Mouse (Mus musculus) embryonic stem cell, embryonic (primary cell): ENCODE results near the gene Plcb1.

ENCODE experiments used
- CTCF ChIA-PET, 4 experiments: fragments of 300-600 bp in 2 of 4; fragments of 350-600 bp in 2 of 4; sonication (Branson Sonifier 250); formaldehyde crosslinking; loops; one replicate each; lab custom pipeline; 2022; ENCODE audit warnings: inconsistent platforms in 2 of 4; lab: Charles Lee
- POLR2A ChIA-PET, 4 experiments: fragments of 300-600 bp in 2 of 4; fragments of 350-600 bp in 2 of 4; sonication (Branson Sonifier 250); formaldehyde crosslinking; loops; one replicate each; lab custom pipeline; 2022; ENCODE audit warnings: antibody characterized with exemption in 4 of 4, inconsistent platforms in 1 of 4; lab: Charles Lee

Plcb1 gene

DNA sequence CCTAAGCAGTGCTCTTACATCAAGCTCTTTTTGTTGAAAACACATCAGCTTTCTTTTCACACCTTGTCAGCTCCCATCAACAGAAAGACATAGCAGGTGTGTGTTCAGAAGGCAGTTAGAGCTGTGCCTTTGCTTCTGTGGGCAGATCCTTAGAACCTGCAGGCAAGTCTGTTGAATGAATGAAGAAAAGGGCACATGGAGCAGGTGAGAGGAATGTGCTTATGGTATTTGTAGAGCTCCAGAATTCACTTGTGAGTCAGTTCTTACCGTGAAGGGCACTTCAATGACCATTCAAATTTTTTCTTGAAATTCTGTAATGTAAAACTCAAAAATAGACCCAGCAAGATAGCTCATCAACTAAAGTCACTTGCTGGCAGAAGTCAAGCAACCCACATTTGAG lies 423.0 kb downstream of the Plcb1 start:
- CTCF ChIA-PET: interaction anchor here in 1 of 4 experiments (0.6 kb wide), 1 partner anchor 179 kb away, joined by 3 read pairs; no protein-coding TSS in a partner anchor
- POLR2A ChIA-PET: interaction anchor here in 1 of 4 experiments (0.6 kb wide), 1 partner anchor 81 kb away, joined by 7 read pairs; no protein-coding TSS in a partner anchor

DNA sequence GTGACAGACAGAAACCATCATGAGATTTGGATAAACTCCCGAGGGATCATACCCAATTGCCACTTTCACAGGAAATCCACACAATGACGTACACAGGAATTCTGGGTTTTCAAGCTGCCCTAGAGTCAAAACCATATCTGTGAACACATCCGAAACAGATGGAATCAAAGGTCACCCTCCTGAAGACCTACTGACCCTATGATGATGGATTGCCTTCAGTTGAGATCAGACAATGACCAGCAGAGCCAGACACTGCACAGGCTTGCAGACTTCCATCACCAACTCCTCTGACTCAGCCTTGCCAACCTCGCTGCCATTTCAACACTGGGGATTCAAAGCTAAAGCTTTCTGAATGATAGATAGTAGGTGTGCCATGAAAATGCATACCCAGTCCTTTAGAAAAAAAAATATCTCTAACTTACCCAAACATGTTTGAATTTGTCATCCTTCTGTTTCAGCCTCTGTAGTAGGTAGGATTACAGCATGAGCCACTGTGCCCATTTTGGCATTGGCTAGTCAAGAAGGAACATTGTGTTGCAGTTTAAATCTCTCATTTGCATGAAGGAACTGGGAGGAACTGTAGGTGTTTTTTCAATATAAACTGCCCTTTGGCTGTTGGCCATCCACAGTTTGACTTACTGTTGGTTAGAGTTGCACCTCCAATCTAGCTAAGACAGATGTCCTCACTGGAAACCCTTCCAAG lies 429.0 kb downstream of the Plcb1 start:
- ChIA-PET CTCF (no interaction called here), POLR2A (no interaction called here)

DNA sequence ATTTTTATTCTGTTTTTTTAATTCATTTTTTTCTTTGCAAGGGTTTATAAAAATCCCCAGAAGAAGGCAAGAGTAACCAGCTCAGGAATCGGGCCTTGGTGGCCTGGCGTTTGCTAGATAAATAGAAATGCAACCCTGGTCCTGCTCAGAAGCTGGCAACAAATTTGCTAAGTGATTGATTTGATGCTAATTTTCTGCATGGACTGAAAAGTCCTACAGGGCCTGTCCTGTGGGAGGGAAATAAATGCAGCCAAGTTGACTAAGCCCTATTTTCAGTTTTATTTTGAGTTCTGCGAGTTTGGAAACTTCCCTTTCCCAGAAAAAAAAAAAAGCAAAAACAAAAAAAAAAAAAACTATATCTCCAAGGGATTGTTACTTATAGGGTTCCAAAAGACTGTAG lies 433.5 kb downstream of the Plcb1 start:
- POLR2A ChIA-PET: no interaction called here
- CTCF ChIA-PET: no interaction called here

DNA sequence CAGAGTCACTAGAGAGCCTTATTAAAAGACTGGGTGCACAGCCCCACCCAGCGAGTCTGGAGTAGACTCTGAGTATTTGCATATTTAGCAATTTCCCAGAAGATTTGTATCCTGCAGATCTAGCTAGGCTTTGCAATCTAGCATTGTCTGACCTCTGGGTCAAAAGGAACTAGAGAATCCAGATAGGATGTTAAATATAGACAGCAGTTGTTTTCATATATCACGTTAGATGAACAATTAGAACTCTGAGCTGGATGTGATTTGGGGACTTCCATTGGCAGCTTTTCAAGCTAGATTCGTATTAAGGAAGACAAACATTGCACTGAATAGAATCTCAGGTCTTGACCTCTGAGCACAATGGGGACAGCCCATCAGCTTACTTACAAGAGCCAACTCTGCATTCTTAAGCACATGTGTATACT lies 439.7 kb downstream of the Plcb1 start:
- ChIA-PET POLR2A (no interaction called here), CTCF (interaction anchor here in 1 of 4 experiments (1.0 kb wide), 1 partner anchor 88 kb away, joined by 7 read pairs; no protein-coding TSS in a partner anchor)

DNA sequence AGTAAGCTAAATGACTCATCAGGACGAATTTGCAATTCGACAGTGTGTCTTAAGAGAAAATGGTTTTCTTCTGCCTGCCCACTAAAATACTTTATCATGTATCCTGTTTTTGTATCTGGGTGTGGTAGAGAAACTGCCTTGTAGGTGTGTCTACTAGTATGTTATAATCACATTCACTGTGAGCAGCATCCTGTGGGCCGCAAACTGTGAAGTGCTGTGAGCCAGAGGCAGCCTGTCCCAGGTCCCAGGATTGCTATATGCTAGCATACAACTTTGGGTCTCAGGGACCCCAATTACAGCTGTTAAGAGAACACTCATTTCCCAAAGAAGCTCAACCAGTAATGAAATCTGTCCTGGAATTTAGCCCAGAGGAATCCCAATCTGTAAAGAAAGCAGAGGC lies 444.4 kb downstream of the Plcb1 start:
- CTCF ChIA-PET: no interaction called here

DNA sequence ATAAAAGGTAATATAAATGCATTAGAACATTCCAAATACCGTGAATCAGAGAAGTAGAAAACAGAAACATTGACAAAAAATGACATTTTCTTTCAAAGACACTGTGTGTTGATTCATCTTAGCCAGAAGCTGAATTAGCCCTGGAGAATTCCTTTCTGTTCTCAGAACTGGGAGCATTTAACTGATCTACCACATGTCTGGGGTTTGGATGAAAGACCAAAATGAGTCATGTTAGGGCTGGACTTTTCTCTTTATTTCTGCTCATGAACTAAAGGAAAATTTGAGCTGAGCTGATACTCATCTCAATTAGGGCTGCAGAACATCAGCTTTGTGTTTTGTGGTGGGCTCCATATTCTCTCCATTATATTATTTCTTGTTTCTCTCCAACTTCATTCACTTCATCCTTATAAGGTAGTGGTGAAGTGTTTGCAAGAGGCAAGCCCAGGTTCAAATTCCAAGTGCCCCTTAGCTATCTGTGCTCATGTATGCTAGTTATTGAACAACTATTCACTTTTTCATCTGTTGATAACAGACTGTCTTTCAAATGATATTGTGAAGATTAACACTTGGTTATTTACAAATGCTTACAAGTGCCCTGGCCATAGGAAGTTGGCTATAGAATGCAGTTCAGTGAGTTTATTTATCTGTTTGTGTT lies 456.9 kb downstream of the Plcb1 start:
- ChIA-PET CTCF (no interaction called here), POLR2A (no interaction called here)

More for the DNA sequence above, 444.4 kb downstream of the Plcb1 start:
- POLR2A ChIA-PET: no interaction called here

DNA sequence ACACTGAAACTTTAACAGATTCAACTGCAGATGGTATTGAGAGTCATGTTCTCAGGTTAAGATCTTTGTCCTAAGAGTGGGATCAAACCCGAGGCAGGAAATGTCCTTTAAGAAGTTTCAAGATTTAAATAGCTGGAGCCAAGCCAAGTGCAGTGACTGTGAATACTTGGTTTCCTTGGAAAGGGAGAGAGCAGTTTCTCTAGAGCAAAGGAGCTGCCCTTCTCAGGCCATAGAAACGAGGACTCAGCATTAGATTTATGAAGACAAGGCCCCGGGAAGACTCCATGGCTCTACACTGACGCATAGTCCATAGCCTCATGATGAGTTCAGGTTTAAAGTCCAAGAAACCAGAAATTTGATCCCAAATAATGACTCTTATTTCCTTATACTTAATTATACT lies 457.9 kb downstream of the Plcb1 start:
- CTCF ChIA-PET: no interaction called here
- POLR2A ChIA-PET: no interaction called here

DNA sequence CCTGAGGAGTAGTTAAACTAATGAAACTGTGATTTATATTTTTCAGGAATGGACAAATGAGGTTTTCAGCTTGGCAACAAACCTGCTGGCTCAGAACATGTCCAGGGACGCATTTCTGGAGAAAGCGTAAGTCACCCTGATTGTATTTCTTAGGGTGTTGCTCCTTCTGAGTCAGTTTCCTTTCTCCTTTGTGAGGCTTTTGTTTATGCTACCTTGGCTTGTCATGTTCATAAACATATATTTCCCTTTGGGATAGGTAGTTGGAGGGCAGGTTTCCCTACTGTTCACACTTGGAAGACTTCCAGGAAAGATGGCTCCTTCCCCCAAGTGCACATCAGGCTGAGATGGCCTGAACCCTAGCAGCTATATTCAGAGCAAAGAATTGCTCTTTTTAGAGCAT lies 464.1 kb downstream of the Plcb1 start:
- ChIA-PET POLR2A (no interaction called here), CTCF (no interaction called here)

DNA sequence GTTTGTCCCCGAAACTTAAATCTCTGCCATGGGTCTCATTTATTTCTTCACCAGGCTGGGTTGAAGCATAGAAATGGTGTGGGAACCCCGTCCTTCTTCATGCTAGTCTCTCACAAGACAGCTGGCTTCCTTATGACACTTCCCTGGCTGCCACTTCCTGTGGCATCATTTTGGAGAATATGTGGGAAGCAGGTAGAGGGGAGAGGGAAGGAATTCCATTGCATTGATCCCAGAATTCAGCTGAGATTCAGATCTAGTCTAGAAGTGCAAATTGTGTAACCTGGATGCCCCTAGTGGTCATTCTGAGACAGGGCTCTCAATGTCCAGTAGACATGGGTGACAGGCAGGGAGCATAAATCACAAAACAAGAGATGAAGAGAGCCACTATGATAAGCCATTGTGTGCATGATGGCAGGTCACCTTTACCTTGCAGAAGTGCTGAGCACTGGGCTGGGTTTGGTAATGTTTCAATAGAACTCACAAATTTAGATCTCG lies 466.0 kb downstream of the Plcb1 start:
- ChIA-PET CTCF (interaction anchor here in 2 of 4 experiments (1.2 to 1.4 kb wide), 2 partner anchors 72 to 466 kb away, joined by 4 to 6 read pairs; partner anchors contain the start of gene Plcb1 (in 1 of the 2)), POLR2A (no interaction called here)

DNA sequence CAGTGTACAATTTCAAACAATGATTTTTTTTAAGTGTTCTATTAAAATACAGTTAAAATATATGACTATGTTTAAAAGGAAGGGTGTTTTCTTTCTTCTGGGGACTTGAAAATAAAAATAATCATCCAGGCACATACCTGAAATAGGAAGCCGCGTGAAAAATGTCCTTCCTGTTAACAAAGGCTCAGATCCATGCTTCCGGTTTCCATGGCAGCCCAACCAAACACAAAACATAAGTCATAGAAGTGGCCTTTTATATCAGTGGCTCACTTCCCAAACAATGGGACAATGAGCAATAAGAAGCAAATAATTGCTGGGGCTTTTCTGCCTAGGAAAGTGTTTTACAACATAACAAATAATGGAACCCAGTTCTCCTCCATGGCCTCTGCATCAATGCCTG lies 473.3 kb downstream of the Plcb1 start:
- POLR2A ChIA-PET: no interaction called here
- CTCF ChIA-PET: interaction anchor here in 1 of 4 experiments (0.6 kb wide), 1 partner anchor 278 kb away, joined by 11 read pairs; no protein-coding TSS in a partner anchor

DNA sequence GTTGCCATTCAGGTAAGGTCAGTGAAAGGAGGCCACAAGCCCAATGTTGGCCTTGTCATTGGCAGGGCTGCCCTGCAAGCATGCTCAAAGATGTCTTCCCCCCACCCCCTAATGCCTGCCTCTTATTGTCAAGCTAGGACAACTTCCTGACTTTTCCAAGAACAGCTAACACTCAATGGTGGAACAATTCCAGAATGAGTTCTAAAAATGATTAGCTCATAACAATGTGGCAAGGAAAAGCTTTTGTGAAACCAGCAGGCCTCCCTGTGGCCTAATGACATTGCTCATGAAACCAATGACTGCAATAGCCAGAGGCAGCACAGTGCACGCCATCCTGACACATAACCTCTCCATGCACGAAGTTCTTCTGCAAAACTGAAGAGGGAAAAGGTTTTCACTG lies 478.1 kb downstream of the Plcb1 start:
- CTCF ChIA-PET: interaction anchor here in 1 of 4 experiments (0.7 kb wide), 1 partner anchor 244 kb away, joined by 3 read pairs; no protein-coding TSS in a partner anchor

DNA sequence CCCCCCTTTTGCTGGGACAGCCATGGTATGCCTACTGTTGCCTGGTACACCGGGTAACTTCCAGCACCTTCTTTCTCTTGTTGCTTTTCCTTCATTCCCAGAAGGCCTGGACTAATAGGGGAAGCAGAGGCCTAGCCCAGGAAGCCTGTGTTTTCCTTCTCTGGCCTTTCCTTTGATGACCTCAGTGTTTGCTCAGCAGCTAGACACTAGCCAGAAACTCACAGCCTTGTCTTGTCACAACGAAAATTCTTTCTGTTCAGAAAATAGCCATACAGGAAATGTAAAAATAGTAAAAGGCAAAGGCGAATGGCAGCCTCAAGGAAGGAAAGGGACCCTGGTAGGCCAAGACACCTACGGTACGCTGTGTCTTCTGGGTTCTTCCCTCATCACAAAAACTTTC lies 489.1 kb downstream of the Plcb1 start:
- ChIA-PET POLR2A (interaction anchor here in 1 of 4 experiments (0.7 kb wide), 1 partner anchor 9 kb away, joined by 4 read pairs; no protein-coding TSS in a partner anchor), CTCF (no interaction called here)

More for the DNA sequence above, 478.1 kb downstream of the Plcb1 start:
- POLR2A ChIA-PET: interaction anchor here in 1 of 4 experiments (0.6 kb wide), 1 partner anchor 88 kb away, joined by 3 read pairs; no protein-coding TSS in a partner anchor

DNA sequence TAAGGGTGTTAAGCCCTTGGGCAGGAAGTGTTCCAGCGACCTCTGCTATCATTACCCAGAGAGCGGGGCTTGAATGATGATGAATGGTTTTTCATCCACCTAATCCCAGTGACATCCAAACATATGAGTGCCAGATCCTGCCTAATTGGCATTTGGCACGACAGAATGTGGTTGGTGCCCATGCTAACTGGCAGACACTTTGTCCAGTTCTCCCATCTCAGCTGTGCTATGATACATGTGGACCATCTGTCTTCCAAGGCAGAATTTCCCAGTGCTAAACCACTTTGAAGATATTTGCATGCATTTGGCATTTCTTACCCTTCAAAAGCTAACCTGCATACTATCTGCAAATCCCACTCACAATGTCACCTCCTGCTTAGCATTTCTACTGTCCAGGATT lies 492.6 kb downstream of the Plcb1 start:
- ChIA-PET POLR2A (interaction anchor here in 1 of 4 experiments (0.7 kb wide), 1 partner anchor 280 kb away, joined by 3 read pairs; no protein-coding TSS in a partner anchor), CTCF (no interaction called here)

DNA sequence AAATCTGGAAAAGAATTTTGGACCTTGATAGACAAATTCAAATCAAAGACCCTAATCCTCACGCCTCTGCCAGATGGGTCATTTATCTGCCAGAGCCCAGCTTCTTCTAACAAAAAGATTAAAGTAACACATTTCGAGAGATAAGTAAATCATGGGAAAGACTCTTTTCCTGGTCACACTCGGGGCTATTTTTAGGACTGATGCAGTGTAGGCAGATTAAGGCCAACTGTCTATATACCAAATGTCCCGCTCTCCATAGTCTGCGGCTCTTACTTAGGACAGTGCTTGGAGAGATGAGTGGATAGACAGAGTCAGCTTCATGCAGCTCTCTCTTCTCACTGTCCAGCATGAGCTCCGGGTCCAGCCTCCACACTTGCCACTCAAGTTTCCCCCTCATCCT lies 493.2 kb downstream of the Plcb1 start:
- POLR2A ChIA-PET: no interaction called here

DNA sequence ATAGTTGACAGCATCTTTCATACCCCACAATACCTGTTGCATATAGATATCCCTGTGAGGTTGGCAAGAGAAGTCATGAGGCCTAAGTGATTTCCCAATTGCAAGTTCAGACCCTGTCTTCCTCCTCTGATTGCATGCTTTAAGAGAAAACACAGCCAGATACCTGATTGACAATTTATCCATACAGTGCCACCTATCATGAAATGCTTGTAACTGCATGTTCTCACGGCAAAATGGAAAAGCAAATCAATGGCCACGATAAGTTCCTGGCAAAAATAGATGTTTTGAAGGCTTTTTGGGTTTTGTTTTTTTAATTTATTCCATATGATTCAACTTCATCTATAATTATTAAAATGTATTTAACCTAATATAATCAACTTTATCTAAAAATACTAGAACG lies 497.9 kb downstream of the Plcb1 start:
- CTCF ChIA-PET: no interaction called here
- POLR2A ChIA-PET: no interaction called here

More for the DNA sequence above, 493.2 kb downstream of the Plcb1 start:
- CTCF ChIA-PET: no interaction called here

DNA sequence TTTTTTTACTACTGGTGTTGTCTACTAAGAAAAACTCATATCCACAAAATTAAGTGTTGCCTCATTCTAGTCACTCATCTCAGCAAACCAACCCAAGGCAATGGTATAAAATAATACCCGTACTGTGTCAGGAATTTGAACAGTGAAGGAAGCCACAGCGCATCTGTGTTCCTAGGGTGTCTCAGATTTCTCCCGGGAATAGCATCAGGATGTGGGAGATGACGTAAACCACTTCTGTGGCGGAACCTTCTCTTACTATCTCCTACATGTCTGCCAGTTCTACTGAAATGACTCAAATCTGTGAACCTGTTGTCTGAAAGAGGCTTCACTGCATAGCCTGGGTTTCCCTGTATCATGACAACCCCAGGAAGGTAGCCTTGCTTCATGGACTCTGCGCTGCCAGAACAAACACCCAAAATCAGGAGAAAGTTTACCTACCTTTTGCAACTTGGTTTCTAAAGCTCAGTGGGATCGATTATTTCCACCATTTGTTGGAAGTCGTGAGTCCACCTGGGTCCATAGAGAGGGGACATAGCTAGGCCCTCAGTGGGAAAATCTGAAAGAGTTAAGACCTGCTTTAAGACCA lies 510.4 kb downstream of the Plcb1 start:
- ChIA-PET POLR2A (no interaction called here), CTCF (no interaction called here)

DNA sequence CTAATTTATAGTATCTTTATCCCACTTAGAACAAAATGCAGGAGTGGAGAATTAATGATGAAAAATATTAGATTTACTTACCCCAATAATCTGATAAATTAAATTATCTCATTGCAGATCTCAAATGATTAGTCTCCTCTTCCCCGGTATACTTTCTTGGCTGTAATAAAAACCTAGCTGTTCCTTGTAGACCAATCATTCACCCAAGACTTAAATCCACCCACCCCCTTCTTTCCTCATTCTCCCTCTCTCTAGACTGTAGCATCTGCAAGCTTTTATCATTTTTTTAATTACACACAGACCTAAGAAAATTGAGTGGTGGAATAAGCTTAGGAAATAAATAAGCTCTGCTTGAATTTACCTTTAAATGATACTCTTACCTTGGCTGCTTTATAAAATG lies 514.6 kb downstream of the Plcb1 start:
- CTCF ChIA-PET: no interaction called here
- POLR2A ChIA-PET: interaction anchor here in 1 of 4 experiments (0.6 kb wide), 1 partner anchor 737 kb away, joined by 3 read pairs; no protein-coding TSS in a partner anchor

DNA sequence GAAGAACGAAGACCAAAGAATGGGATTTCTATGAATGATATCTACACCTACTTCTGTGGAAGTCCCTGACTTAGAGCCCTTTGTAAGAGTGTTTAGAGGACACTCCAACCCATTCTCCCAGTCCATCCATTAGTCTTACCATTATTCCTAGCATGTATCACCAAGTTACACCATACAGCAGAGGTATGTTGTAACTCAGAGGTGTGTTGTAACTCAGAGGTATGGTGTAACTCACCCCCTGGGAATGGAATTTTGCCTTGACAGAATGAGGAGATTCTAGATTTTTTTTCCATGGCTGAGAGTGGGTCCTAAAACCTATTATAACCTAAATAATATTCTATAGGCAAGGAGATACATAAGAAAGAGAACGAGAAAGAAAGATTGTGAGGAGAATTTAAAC lies 516.6 kb downstream of the Plcb1 start:
- ChIA-PET POLR2A (no interaction called here), CTCF (no interaction called here)

DNA sequence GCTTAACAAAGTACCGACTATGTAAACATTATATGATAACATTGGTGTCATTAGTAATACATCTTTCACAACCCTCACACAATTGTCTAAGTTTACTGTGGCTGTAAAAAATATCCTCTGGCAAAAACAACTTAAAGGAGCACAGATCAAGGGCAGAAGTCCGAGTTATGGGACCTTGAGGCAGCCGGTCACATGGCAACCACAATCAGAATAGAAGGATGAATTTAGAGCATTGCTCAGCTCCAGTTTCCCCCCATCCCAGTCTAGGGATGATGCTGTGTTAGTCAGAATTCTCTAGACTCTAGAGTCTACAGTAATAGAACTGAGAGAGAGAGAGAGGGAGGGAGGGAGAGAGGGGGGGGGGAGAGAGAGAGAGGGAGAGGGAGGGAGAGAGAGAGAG lies 519.3 kb downstream of the Plcb1 start:
- CTCF ChIA-PET: interaction anchor here in 1 of 4 experiments (0.7 kb wide), 1 partner anchor 808 kb away, joined by 3 read pairs; no protein-coding TSS in a partner anchor
- POLR2A ChIA-PET: no interaction called here
